Mouse (Mus musculus): ENCODE results near the gene Syt8. TPM values are rescaled to one million over a fixed set of nuclear protein-coding genes. Genes with fewer than 3 reads are reported as not detected.
"Not testable (repeated sequence)": the region's sequence is repeated elsewhere in the genome, so short reads cannot be mapped to it uniquely, and the experiment has no call there.

Syt8 gene
- not detected for total RNA-seq (2021)
- long read RNA-seq, experiment 1, partial matches to known transcripts: 0 of 1 reads
- long read RNA-seq, experiment 1, other reads (novel, unspliced or antisense): 1 of 1 reads
- long read RNA-seq, experiment 2, partial matches to known transcripts: 0 of 1 reads
- long read RNA-seq, experiment 2, other reads (novel, unspliced or antisense): 1 of 1 reads

DNA sequence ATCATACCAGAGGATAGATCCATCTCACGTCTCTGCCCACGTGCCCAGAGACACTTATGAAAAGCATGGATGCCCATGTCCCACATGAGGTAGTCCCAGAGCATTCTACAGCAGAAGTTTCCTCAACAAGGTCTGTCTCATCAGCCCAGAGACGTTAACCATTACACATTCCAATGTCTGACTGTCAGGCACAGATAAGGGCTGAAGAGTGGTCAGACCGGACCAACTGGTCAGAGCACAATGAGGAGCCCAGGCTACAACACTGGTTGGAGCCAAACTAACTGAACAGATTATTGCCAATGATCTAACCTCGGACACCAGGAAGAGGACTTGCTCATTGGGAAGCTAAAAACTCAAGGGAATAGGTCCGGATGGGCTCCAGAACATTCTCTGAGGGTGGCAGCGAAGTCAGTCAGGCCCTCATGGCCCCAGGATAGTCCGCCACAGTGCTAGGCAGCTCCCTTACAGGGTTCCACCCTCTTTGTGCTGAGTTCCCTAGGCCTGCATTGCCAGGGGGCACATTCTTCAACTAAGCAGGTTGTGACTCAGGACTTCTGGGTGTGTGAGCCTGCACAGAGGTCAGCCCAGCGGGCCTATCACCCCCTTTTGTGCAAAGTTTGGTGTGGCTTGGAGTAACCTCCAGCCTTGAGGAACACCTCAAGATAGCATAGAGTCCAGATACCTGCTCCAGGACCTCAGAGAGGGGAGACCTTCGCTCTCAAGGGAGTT is at the start of gene Syt8:
Gene Syt8 (plus strand): TSS at position 714 of the 729 bp plus-strand sequence.
- DNase-seq: no peak

DNA sequence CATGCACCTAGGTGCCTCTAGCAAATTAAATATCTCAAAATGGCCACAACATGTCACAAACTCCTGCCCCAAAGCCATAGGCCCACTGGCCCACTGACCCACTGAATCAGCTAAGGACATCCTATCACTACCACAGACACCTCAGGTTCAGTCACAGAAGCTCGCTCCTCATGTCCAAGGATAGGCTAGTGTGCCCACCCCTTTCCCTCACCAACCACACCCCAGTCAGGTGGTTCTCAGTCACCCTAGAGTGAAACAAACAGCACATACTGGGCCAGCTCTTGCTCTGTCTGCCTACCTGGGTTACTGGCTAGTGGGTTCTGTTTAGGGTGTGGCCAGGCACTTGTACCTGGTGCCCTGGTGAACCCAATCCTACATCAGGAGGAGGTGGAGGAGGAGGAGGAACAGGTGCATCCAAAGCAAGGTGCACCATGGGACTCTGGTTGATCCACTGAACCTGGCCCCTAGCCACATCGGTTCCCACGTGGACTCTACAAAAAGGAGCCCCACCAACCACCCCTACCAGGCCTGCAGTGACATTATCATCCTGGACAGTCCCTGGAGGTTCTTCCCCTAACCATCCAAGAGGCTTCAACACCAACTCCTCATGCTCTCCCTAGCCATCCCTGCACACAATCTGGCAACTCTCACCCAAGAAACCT is 48.8 kb upstream of the Syt8 start:
- DNase-seq: no peak

DNA sequence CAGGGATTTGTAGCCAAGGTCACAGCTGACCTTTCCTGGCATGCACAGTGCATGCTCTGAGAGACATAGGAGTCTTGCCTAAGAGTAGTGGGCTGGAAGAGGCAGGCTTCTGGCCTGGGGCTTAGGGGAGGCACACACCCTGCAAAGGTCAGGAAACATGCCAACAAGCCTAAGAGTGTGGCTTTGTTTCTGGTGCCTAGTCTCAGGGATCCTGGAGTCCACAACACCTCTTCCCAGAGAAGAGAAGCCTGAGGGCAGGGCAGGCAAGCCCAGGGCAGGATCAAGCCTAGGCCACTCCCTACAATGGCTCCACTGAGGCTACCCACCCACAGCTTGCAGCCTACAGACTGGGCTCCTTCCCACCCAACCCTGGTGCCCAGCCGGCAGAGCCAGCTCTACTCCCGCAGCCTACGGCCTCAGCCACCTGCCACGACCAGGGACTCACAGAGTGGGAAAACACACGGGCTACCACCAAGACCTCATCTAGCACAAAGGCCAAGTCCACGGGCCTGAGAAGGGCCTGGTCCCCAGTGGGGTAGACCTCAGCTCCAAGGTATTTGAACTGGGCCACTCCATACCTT is 47.9 kb upstream of the Syt8 start:
- peak; percentile 40 for DNase-seq

DNA sequence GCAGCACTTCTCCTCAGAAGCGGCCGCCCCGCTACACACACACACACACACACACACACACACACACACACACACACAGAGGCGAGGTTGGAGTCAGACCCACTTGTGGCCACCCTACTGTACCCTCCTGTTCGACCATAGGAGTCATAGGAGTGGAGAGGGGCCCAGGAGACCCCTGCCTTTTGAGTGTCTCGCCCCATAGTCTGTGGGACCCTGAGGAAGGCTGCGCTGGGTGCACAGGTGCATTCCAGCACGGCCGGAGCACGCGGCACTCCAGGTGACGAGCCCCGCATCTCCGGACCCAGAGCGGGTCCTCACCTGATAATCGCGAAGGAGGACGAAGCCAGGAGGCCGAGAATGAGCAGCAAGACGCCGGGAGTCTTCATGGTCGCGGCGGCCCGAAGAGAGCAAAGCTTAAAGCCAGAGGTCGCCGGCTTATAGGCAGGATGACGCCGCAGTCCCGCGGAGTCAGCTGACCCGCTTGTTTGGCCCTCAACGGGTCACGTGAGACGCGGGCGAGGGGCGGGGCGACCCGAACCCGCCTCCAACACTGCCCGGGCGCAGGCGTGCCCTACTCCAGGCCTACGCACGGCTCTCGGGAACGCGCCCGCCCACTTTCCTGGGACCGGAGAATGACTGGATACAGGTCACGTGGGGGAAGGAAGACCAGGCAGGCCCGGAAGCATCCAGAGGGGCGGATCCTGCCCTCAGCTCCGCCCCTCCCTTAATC is 47.1 kb upstream of the Syt8 start, which contains the start of gene Ctsd:
Gene Ctsd (minus strand): TSS at position 620 of the 730 bp plus-strand sequence.
- DNase-seq: peak; percentile 98

DNA sequence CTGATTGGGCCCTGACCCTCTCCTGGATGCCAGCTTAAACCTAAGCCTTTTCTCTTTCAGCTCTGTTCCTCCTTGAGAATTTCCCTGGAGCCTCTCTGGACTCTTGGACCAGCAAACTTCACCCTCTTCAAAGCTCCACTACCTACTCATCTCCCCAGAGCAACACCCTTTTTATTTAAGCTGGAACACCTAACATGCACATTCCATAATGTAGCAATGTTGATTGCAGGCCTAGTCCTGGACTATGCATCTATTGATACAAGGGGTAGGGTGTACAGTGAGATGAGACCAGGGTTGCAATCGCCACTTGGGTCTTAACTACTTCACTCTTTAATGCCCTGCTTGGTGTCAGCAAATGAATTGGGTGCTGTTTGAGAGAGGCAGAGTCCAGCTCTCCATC is 46.5 kb upstream of the Syt8 start:
- DNase-seq: no peak

DNA sequence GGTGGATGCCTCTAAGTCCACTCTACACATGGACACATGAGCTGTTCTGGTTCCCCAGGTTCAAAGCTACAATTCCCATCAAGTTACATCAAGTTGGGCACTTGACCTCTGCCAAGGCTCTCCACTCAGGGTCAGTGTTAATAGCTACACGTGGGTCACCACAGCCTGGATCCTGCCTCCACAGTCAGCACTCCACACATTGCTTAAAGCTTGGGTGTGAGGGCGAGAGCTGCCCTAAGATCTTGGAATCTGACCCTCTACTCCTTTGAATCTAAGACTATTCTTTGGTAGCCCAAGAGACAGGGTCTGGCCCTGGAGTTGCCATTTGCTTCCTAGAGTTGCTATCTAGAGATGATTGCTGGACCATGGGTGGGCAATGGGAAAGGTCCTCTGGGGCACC is 45.9 kb upstream of the Syt8 start:
- DNase-seq: no peak

DNA sequence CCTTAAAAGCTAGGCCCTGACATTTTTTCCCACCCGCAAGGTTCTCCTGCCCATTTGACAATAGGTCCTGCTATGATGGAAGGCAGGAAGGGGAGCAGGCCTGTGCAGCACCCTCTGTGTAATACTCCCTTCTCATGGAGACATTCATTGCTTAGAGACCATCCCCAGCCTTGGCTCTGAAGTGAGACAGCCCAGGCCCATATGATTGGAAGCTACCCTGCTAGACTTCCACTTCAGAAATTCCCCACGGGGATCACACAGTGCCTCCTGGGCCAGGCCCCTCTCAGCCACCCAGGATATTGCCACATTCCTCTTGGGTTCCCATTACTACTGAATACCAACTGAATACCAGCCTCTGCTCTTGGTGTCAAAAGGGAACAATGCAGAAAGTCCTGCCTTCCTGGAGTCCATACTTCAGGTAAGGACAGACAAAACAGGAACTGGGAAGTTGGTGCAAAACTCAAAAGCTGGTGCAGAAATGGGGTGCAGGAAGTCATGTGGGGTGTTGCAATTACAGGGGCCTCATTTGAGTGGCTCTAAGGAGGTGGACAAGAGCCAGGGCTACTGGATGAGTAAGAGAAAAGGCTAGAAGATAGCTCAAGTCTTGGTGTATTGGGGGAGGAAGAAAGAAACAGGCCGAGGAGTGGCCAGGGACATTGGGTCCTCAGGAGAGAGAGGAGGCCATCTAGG is 44.5 kb upstream of the Syt8 start:
- no peak for DNase-seq

DNA sequence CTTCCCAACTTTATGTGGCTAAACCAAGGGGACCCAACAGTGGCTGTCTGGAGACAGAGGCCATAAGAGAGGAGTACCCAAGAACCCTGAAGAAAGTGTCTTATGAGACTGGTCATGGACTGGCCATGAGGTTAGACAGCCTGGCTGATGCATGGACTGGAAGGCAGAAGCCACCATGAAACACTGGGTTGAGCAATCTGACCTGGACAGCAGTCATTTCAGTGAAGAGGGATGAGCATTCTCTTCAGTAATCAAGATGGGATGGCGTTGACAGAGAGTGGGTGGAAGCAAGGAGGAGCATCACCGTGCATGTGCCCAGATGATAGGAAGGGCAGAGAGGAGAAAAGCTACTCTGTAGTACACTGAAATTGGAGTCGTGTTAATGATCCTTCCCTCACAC is 43.5 kb upstream of the Syt8 start:
- no peak for DNase-seq

DNA sequence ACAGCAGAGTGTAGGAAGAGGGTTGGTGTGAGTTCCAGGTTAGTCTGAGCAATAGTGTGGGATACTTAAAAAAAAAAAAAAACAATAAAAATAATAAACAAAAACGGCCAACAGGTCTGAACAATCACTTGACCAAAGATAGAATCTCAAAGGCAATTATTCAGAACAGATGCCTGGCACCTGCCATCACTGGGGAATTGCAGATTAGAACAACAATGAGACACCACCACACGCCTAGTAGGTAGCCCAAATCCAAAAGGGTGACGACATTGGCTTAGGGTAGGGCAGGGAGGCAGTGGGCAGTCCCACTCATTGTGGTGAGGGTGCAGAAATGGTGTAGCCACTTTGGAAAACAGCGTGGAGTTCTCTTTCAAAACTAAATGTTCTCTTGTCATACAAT is 43.0 kb upstream of the Syt8 start:
- DNase-seq: no peak

DNA sequence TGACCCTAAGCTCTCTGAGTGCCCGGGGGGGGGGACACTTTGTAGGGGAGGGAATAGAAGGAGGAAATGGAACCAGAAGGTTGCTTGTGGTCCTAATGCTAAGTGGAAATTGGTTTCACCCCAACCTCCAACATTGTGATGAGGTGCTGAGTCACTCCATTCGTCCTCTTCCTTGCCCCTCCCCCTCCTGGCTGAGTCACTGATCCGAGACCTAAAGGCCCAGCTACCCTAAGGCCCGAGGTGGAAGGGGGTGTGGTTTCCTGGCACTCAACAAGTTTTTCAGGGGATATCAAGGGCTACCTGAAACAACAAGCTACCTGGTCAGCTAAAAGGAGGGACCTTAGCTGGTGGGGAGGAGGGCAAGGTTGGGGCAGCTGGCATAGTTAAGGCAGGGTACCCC is 41.5 kb upstream of the Syt8 start:
- DNase-seq: no peak

DNA sequence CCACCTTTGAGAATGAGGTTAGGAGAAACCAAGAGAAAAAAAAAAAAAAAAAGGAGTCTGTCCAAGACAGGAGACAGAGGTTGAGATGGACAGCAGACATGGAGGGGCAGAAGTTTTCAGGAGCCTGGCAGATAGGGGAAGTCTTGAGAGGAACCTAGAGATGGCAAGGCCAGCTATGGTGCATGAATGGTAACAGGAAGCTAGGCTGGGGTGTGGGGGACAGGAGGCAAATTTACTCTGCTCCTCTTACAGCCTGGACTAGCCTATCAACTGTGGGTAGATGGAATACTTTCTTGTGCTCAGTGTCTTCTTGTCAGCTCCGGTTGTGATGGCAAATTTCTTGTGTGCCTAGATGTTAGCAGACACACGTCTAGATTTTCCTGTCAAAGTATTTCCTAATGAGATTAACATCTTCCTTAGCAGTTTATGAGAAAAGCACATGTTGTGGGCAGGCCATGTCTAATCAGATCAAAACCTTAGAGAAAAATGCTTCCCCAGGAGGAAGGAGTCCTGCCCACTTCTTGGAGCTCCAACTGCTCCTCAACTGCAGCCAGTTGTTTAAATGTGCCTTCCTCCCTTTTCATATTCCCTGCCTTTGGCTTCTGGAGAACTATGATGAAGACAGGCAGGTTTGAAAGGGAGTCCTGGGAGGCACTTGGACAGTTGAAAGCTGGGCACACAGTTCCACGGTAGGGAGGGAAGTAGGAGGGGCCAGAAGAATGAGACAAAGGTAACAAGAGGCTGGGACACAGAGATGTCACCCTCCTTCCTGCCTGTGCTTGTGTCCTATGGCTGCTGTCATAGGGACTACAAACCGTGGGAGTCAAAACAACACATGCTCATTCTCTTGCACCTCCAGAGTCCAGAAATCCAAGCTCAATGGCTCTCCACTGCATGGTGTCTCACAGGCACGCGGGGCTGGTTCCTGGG is 40.1 kb upstream of the Syt8 start:
- no peak for DNase-seq

DNA sequence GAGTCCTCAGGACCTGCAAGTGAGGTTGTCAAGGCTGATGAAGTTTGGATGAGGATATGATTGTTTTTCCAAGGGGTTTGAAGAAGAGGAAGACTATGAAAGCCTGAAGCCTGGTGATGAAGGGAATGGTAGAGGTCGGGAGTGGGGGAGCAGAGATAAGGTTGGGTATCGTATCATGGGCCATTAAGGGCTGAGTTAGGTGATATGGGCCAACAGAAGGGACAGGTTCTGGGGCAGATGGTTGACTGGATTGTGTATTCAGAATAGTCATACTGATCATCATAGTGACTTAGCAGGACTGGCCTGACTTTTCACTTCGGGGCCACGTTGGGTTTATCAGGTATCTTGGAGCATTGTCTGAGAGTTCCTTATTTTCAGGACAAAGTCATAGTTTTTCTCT is 39.2 kb upstream of the Syt8 start:
- no peak for DNase-seq

DNA sequence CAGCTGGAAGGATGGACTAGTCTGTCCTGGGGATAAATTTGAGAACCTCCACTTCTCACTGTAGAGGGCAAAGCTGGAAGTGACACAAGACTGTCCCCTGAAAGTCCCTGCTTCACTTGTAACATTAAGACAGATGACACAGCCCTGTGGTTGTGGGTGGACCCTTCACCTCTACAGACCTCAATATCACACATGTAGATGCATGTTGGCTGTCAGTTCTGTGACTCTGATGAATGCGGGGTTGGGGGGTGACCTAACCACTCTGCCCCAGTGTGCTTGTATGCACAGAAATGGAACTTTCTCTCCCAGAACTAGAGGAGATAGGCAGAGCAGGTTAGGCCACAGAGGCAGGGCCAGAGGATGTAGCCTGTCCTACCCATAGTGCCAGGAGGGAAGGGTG is 38.0 kb upstream of the Syt8 start:
- no peak for DNase-seq

DNA sequence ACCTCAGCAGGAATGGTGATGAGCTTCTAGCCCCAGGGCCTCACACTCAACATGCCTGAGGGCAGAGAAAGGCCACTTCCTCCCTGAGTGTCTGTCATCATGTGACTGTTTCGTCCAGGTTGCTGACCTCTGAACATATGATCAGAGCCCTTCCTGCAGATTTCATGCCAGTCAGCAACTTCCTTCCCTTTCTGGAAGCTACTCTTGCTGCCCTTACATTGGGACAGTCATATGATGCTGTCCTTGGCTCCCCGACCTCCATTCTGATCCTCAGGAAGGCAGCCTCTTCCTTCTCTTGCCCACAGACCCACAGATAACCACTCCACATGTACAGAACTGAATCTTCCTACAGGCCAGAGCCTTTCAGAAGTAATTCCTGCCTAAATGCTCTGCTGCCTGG is 36.6 kb upstream of the Syt8 start:
- DNase-seq: no peak

DNA sequence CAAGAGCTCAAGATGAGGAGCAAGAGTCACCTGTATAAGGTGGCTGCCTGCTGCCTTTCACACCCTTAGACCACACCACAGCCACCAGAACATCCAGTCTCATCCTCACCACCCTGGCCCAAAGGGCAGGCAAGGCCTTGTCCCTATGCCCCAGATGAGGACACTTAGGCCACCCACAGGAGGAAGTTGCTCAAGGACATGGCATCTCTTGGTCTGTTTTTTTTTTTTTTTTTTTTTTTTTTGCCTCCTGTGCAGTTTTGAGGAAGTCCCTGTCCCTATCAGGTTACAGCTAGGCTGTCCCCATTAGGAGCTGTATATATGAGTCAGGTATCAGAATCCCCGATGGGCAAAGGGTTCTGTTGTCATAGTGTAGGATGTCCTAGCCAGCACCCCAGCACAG is 35.4 kb upstream of the Syt8 start:
- DNase-seq: no peak

DNA sequence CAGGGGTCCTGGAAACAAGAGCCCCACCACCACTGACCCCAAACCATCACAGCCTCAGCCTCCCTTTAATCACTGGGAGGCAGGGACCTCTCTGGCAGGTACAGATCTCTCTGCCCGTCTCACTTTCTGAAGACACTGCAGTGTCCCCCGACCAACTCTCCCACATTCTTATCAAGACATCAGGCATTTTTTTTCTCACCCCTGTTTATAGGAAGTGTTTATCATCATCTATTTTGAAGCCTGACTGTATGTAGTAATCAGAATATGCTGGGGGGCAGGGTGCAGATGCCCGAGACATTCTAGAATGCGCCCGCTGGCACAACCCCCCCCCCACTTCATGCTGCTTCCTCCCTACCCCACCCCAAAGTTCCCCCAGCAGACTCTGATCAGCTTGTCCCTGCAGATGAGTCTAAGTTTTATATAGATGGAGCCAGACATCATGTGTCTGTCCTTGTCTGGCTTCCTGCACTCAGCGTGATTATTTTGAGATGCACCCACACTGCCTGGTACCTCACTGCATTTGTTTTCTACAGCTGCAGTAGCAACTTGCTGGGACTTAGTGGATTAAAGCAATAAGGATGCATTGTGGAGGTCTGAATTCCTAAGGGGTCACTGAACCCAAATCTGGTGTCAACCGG is 34.4 kb upstream of the Syt8 start:
- DNase-seq: no peak

DNA sequence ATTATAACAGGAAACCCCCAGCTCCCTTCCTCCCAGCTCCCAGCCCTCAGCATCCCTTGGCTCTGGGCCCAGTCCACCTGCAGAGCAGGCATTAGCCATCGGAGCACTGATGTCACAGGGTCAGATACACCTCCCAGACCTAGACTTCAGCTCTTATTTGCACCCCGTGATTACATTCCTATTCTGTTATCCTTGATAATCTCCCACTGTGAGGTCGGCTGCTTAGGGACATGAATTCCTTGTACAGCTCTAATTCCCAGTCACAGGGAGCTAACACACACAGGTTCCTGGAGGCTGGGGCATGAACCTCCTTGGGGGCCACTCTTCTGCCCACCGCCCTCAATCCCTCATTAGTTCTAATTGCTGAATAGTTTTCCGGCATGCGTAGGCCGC is 33.9 kb upstream of the Syt8 start:
- DNase-seq: no peak

DNA sequence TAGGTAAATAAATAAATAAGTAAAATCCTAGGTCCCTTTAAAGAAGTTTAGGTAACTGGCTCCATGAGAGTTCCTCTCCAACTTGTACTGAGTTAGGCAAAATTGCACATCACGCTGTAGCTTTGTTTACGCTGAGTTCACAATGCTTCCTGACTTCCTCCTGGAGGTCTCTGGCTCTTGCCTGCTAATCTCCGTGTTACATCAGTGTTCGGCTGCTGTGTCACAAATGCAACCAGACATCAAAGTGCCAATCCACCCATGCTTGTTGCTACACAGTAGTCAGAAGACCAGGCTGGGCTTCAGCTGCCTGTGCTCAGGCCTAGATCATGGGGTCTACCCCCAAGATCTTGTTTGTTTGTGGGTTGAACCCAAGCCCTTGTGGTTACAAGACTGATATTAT is 31.1 kb upstream of the Syt8 start:
- DNase-seq: no peak

DNA sequence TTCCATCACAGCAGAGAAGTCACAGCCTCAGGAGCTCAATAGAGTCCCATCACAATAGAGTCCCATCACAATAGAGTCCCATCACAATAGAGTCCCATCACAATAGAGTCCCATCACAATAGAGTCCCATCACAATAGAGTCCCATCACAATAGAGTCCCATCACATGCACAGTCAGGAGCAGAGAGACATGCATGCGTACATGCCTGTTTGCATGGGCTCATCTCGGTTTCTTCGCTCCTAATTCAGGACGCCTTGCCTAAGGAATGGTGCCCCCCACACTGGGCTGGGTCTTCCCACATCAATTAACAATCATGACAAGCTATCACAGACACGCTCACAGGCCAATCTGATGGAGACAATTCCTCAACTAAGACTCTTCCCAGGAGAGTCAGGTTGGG is 29.5 kb upstream of the Syt8 start:
- DNase-seq: not testable (repeated sequence)

DNA sequence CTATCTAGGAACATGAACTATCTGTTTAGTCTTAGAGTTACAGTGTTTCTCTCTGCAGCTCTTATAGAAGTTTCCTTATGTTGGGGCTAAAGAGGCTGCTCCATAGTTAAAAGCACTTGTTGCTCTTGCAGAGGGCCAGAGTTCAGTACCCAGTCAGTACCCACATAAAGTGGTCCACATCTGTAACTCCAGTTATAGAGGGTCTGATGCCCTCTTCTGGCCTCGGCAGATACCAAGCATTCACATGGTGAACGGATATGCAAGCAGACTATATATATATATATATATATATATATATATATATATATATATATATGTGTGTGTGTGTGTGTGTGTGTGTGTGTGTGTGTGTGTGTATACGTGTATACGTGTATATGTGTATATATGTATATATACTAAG is 26.7 kb upstream of the Syt8 start:
- DNase-seq: no peak

All from gastrocnemius, postnatal 25 days (tissue).